Mouse (Mus musculus) myocyte (in vitro differentiated cells): ENCODE measurements around the gene Sept14.

ENCODE experiments used
- E2F4 ChIP-seq: IDR thresholded peaks from one replicate; pipeline ENCODE4 v1.6.1; 2011; ENCODE audit warnings: mild to moderate bottlenecking, control low read depth, moderate library complexity; ENCODE audit not compliant: insufficient read depth
- MYOD1 ChIP-seq, 3 experiments: IDR thresholded peaks; one replicate each; pipeline ENCODE4 v1.6.1; 2011; ENCODE audit warnings: control low read depth in 2 of 3, low read depth in 2 of 3, mild to moderate bottlenecking in 2 of 3, moderate library complexity in 1 of 3; ENCODE audit not compliant: insufficient read length in 2 of 3, control insufficient read depth in 1 of 3
- MYOG ChIP-seq, 3 experiments: IDR thresholded peaks; one replicate each; pipeline ENCODE4 v1.6.1; 2011; ENCODE audit warnings: control low read depth in 2 of 3, low read depth in 2 of 3, mild to moderate bottlenecking in 2 of 3; ENCODE audit not compliant: insufficient read length in 2 of 3, control insufficient read depth in 1 of 3, insufficient read depth in 1 of 3
- POLR2A ChIP-seq: IDR thresholded peaks from one replicate; pipeline ENCODE4 v1.6.1; 2011; ENCODE audit warnings: low read depth, mild to moderate bottlenecking, control low read depth, moderate library complexity; ENCODE audit not compliant: insufficient read length
- POLR2AphosphoS2 ChIP-seq: IDR thresholded peaks from one replicate; pipeline ENCODE4 v1.6.1; 2011; ENCODE audit warnings: low read depth, control low read depth; ENCODE audit not compliant: insufficient read length
- REST ChIP-seq: IDR thresholded peaks from one replicate; pipeline ENCODE4 v1.6.1; 2011; ENCODE audit warnings: mild to moderate bottlenecking, control low read depth, moderate library complexity; ENCODE audit not compliant: insufficient read depth, insufficient read length
- TCF3 ChIP-seq: IDR thresholded peaks from one replicate; pipeline ENCODE4 v1.6.1; 2011; ENCODE audit warnings: low read depth, control low read depth; ENCODE audit not compliant: insufficient read length
- USF1 ChIP-seq: IDR thresholded peaks from one replicate; pipeline ENCODE4 v1.6.1; 2011; ENCODE audit warnings: low read depth, mild to moderate bottlenecking, control low read depth, moderate library complexity

- TF ChIP-seq REST (no peak), USF1 (no peak), POLR2AphosphoS2 (no peak), POLR2A (no peak), MYOG (IDR thresholded peaks at IDR 0.05; ENCODE audit: control insufficient read depth in 1 of 3, insufficient read depth in 1 of 3, insufficient read length in 2 of 3, low read depth in 2 of 3) (no peak), MYOD1 (IDR thresholded peaks at IDR 0.05; ENCODE audit: control insufficient read depth in 1 of 3, insufficient read length in 2 of 3, low read depth in 2 of 3) (no peak), E2F4 (no peak), TCF3 (no peak)
These were observed 16.0 kb upstream of the Sept14 start for GRCm38 (mm10) chr5:129724268-129724667.
